Mouse (Mus musculus) spleen, embryonic (tissue): ENCODE results near the gene Prdm1.

Experiments used
- CTCF ChIA-PET: fragments of 350-600 bp; sonication (Branson Sonifier 250); formaldehyde crosslinking; loops from one replicate; lab custom pipeline; 2022; lab: Charles Lee

The Prdm1 gene

GRCm38 (mm10) chr10:44528291-44529082 lies at the start of gene Prdm1:
Gene Prdm1, minus strand, starts transcription at chr10:44528501.
- CTCF ChIA-PET = no interaction called here

GRCm38 (mm10) chr10:44565971-44566370 lies 37.7 kb upstream of the Prdm1 start:
- CTCF ChIA-PET = no interaction called here

GRCm38 (mm10) chr10:44565109-44565508 lies 36.8 kb upstream of the Prdm1 start:
- CTCF ChIA-PET = no interaction called here

GRCm38 (mm10) chr10:44556845-44557244 lies 28.5 kb upstream of the Prdm1 start:
- CTCF ChIA-PET = no interaction called here

GRCm38 (mm10) chr10:44555317-44555716 lies 27.0 kb upstream of the Prdm1 start:
- CTCF ChIA-PET = interaction anchor here (0.7 kb wide), 1 partner anchor 17 kb away, joined by 3 read pairs; no protein-coding TSS in a partner anchor

- CTCF ChIA-PET = no interaction called here
Measured at GRCm38 (mm10) chr10:44553648-44554047, 25.3 kb upstream of the Prdm1 start.

- CTCF ChIA-PET = interaction anchor here (0.5 to 0.7 kb wide), 2 partner anchors 12 to 65 kb away, joined by 3 to 14 read pairs; no protein-coding TSS in a partner anchor
Measured at GRCm38 (mm10) chr10:44539033-44539578, 10.8 kb upstream of the Prdm1 start.

GRCm38 (mm10) chr10:44538137-44538536 lies 9.8 kb upstream of the Prdm1 start:
- CTCF ChIA-PET = interaction anchor here (0.5 to 0.7 kb wide), 2 partner anchors 11 to 268 kb away, joined by 3 to 4 read pairs; no protein-coding TSS in a partner anchor

GRCm38 (mm10) chr10:44530067-44530360 lies 1.7 kb upstream of the Prdm1 start:
- CTCF ChIA-PET = interaction anchor here (0.7 kb wide), 1 partner anchor 53 kb away, joined by 4 read pairs; no protein-coding TSS in a partner anchor

GRCm38 (mm10) chr10:44529218-44530066 lies 1.1 kb upstream of the Prdm1 start:
- CTCF ChIA-PET = interaction anchor here (0.7 kb wide), 1 partner anchor 53 kb away, joined by 4 read pairs; no protein-coding TSS in a partner anchor

GRCm38 (mm10) chr10:44527651-44528050 lies 650 bp downstream of the Prdm1 start:
- CTCF ChIA-PET = interaction anchor here (0.6 kb wide), 1 partner anchor 11 kb away, joined by 14 read pairs; no protein-coding TSS in a partner anchor

GRCm38 (mm10) chr10:44526751-44527591 lies 1.3 kb downstream of the Prdm1 start:
- CTCF ChIA-PET = interaction anchor here (0.6 to 0.8 kb wide), 5 partner anchors 10 to 139 kb away, joined by 3 to 14 read pairs (median 4); no protein-coding TSS in a partner anchor

- CTCF ChIA-PET = no interaction called here
Measured at GRCm38 (mm10) chr10:44520189-44520588, 8.1 kb downstream of the Prdm1 start.

- CTCF ChIA-PET = no interaction called here
Measured at GRCm38 (mm10) chr10:44518631-44519030, 9.7 kb downstream of the Prdm1 start.

GRCm38 (mm10) chr10:44513108-44513507 lies 15.2 kb downstream of the Prdm1 start:
- CTCF ChIA-PET = no interaction called here

- CTCF ChIA-PET = no interaction called here
Measured at GRCm38 (mm10) chr10:44511029-44511428, 17.3 kb downstream of the Prdm1 start.

GRCm38 (mm10) chr10:44508649-44509048 lies 19.7 kb downstream of the Prdm1 start:
- CTCF ChIA-PET = no interaction called here

- CTCF ChIA-PET = no interaction called here
Measured at GRCm38 (mm10) chr10:44507984-44508383, 20.3 kb downstream of the Prdm1 start.

GRCm38 (mm10) chr10:44502891-44503290 lies 25.4 kb downstream of the Prdm1 start:
- CTCF ChIA-PET = no interaction called here

GRCm38 (mm10) chr10:44499897-44500519 lies 28.3 kb downstream of the Prdm1 start:
- CTCF ChIA-PET = no interaction called here
